Mouse (Mus musculus) CH12.LX (cell line): ENCODE results near the gene Cdc42ep5.

Experiments used
- CHD1 ChIP-seq: IDR thresholded peaks from 2 replicates; pipeline ENCODE4 v1.6.1; 2012; ENCODE audit warnings: low read depth, low read length, improper control_type of control experiment, inconsistent platforms
- CTCF ChIP-seq, 2 experiments: IDR thresholded peaks in 1 of 2; conservative IDR thresholded peaks in 1 of 2; 2 replicates each; pipeline ENCODE4 v1.5.1; 2011 to 2012; ENCODE audit warnings: low read depth in 2 of 2, low read length in 2 of 2, improper control_type of control experiment in 1 of 2, inconsistent platforms in 1 of 2, mild to moderate bottlenecking in 1 of 2, moderate library complexity in 1 of 2
- EP300 ChIP-seq: IDR thresholded peaks from 2 replicates; pipeline ENCODE4 v1.6.1; 2011; ENCODE audit warnings: low read length, improper control_type of control experiment
- ETS1 ChIP-seq: conservative IDR thresholded peaks from 2 replicates; pipeline ENCODE4 v1.6.1; 2012; ENCODE audit warnings: low read depth, mild to moderate bottlenecking, inconsistent platforms, low read length, improper control_type of control experiment, moderate library complexity
- POLR2A ChIP-seq: IDR thresholded peaks from 2 replicates; pipeline ENCODE4 v1.6.1; 2011; ENCODE audit warnings: low read depth, mild to moderate bottlenecking, improper control_type of control experiment, low read length
- RAD21 ChIP-seq: IDR thresholded peaks from 2 replicates; pipeline ENCODE4 v1.6.1; 2011; ENCODE audit warnings: low read depth, mild to moderate bottlenecking, low read length, improper control_type of control experiment, moderate library complexity
- SIN3A ChIP-seq: IDR thresholded peaks from 2 replicates; pipeline ENCODE4 v1.6.1; 2012; ENCODE audit warnings: low read length, improper control_type of control experiment, inconsistent platforms
- ZNF384 ChIP-seq: IDR thresholded peaks from 2 replicates; pipeline ENCODE4 v1.6.1; 2012; ENCODE audit warnings: low read depth, low read length, improper control_type of control experiment, inconsistent platforms

DNA sequence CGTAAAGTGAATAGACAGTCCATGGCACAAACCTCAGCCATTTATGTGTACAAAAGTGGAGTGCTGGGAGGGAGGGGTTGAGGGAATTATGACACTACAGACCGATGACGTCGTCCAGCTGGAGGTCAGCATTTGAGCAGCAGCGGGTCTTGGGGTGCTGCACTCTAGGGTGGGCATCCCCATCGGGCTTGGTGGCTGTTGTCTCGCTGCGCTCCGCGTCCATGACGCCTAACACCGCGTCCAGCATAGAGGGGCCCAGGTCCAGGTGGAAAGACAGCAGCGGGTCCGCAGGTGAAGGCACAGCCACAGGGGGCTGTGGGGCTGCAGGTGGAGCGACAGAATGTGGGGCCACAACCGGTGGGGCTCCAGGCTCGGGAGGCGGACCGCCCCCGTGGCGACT lies 13.4 kb downstream of the Cdc42ep5 start:
- TF ChIP-seq CTCF (conservative IDR thresholded peaks at IDR 0.05 in 1 of 2, IDR thresholded peaks at IDR 0.05 in 1 of 2; ENCODE audit: low read depth in 2 of 2, low read length in 2 of 2) (no peak), POLR2A (no peak), EP300 (no peak), RAD21 (no peak), CHD1 (no peak), ETS1 (no peak), SIN3A (no peak), ZNF384 (no peak)
